Mouse (Mus musculus) left cerebral cortex, adult 6 months (tissue): ENCODE measurements around the gene Dexi. TPM values are rescaled to one million over a fixed set of nuclear protein-coding genes. Genes with fewer than 3 reads are reported as not detected.

ENCODE experiments used
- long read RNA-seq, 2 experiments: library from polyadenylated mRNA; unstranded; transcript quantifications; one replicate each; pipeline ENCODE4 v2.0.0; 2019 to 2020
- polyA plus RNA-seq: library from polyadenylated mRNA; unstranded; fragments of <200 nt; fragmentation: Nextera tagmentation; gene quantifications from 2 replicates; pipeline ENCODE4 v1.2.3, GENCODE M21; 2021

Gene Dexi
- 10.9 and 74.0 TPM in 2 replicates for polyA plus RNA-seq
- long read RNA-seq, experiment 1, transcript Dexi-201 (2 exons, 1,389 nt) = major isoform, 5 of 11 reads
- long read RNA-seq, experiment 1, partial matches to known transcripts = 1 of 11 reads
- long read RNA-seq, experiment 1, other reads (novel, unspliced or antisense) = 4 of 11 reads
- long read RNA-seq, experiment 2, partial matches to known transcripts = 4 of 8 reads
- long read RNA-seq, experiment 2, other reads (novel, unspliced or antisense) = 2 of 8 reads

GRCm38 (mm10) chr16:10542698-10543365 lies at the start of gene Dexi:
TSS of gene Dexi (minus strand) at chr16:10543054.

GRCm38 (mm10) chr16:10544995-10545622 lies 2.3 kb upstream of the Dexi start, which contains the start of gene Clec16a:
TSS of gene Clec16a (plus strand) at chr16:10545339.

GRCm38 (mm10) chr16:10479857-10480256 lies 63.0 kb downstream of the Dexi start, which contains the start of gene Ciita:
TSS of gene Ciita (plus strand) at chr16:10480059.

Other genes with a start within 250 kb of the Dexi start
- 8.4 and 11.8 TPM in 2 replicates for gene Emp2, start 229.1 kb downstream of the Dexi start, polyA plus RNA-seq
- gene Tekt5, start 147.6 kb downstream of the Dexi start, polyA plus RNA-seq = 9.7 and 12.5 TPM in 2 replicates
- gene Nubp1, start 131.1 kb downstream of the Dexi start, polyA plus RNA-seq = 15.3 and 21.4 TPM in 2 replicates
- gene Tvp23a, start 95.7 kb downstream of the Dexi start, polyA plus RNA-seq = 10.2 and 11.0 TPM in 2 replicates
- 0.09 and 0.17 TPM in 2 replicates for gene Ciita, start 63.0 kb downstream of the Dexi start, polyA plus RNA-seq
- gene Clec16a, start 2.3 kb upstream of the Dexi start, polyA plus RNA-seq = 24.3 and 25.3 TPM in 2 replicates
- gene Socs1, start 242.5 kb upstream of the Dexi start, polyA plus RNA-seq = 0.50 and 0.94 TPM in 2 replicates
- not detected in 2 replicates for gene Tnp2, start 245.6 kb upstream of the Dexi start, polyA plus RNA-seq
- gene Prm3, start 247.9 kb upstream of the Dexi start, polyA plus RNA-seq = not detected in 2 replicates